Mouse (Mus musculus) myocyte (in vitro differentiated cells): ENCODE results near the gene Sh2d6. TPM values are rescaled to one million over a fixed set of nuclear protein-coding genes. Genes with fewer than 3 reads are reported as not detected.

ENCODE experiments used
- H3K27me3 ChIP-seq: one replicate; pipeline ENCODE4 v1.6.1; 2011; ENCODE audit not compliant: control insufficient read depth, insufficient read depth, insufficient read length
- H3K36me3 ChIP-seq: one replicate; pipeline ENCODE4 v1.6.1; 2011; ENCODE audit not compliant: control insufficient read depth, insufficient read depth
- H3K4me2 ChIP-seq: one replicate; pipeline ENCODE4 v1.6.1; 2011; ENCODE audit warnings: low read depth, control low read depth
- H3K4me3 ChIP-seq: one replicate; pipeline ENCODE4 v1.5.1; 2011; ENCODE audit warnings: mild to moderate bottlenecking, control low read depth, moderate library complexity
- H3K79me2 ChIP-seq: one replicate; pipeline ENCODE4 v1.6.1; 2011; ENCODE audit not compliant: control insufficient read depth, insufficient read depth
- H3ac ChIP-seq: one replicate; pipeline ENCODE4 v1.6.1; 2011; ENCODE audit not compliant: control insufficient read depth, insufficient read length
- CEBPB ChIP-seq: IDR thresholded peaks from 2 replicates; pipeline ENCODE4 v1.6.1; 2011; ENCODE audit warnings: mild to moderate bottlenecking, moderate library complexity; ENCODE audit not compliant: poor library complexity, insufficient read depth, severe bottlenecking
- E2F4 ChIP-seq: IDR thresholded peaks from one replicate; pipeline ENCODE4 v1.6.1; 2011; ENCODE audit warnings: mild to moderate bottlenecking, control low read depth, moderate library complexity; ENCODE audit not compliant: insufficient read depth
- MAX ChIP-seq: IDR thresholded peaks from one replicate; pipeline ENCODE4 v1.6.1; 2011; ENCODE audit warnings: low read depth, mild to moderate bottlenecking, control low read depth
- MYOD1 ChIP-seq, 3 experiments: IDR thresholded peaks; one replicate each; pipeline ENCODE4 v1.6.1; 2011; ENCODE audit warnings: control low read depth in 2 of 3, low read depth in 2 of 3, mild to moderate bottlenecking in 2 of 3, moderate library complexity in 1 of 3; ENCODE audit not compliant: insufficient read length in 2 of 3, control insufficient read depth in 1 of 3
- MYOG ChIP-seq, 3 experiments: IDR thresholded peaks; one replicate each; pipeline ENCODE4 v1.6.1; 2011; ENCODE audit warnings: control low read depth in 2 of 3, low read depth in 2 of 3, mild to moderate bottlenecking in 2 of 3; ENCODE audit not compliant: insufficient read length in 2 of 3, control insufficient read depth in 1 of 3, insufficient read depth in 1 of 3
- POLR2A ChIP-seq: IDR thresholded peaks from one replicate; pipeline ENCODE4 v1.6.1; 2011; ENCODE audit warnings: low read depth, mild to moderate bottlenecking, control low read depth, moderate library complexity; ENCODE audit not compliant: insufficient read length
- POLR2AphosphoS2 ChIP-seq: IDR thresholded peaks from one replicate; pipeline ENCODE4 v1.6.1; 2011; ENCODE audit warnings: low read depth, control low read depth; ENCODE audit not compliant: insufficient read length
- REST ChIP-seq: IDR thresholded peaks from one replicate; pipeline ENCODE4 v1.6.1; 2011; ENCODE audit warnings: mild to moderate bottlenecking, control low read depth, moderate library complexity; ENCODE audit not compliant: insufficient read depth, insufficient read length
- SRF ChIP-seq: IDR thresholded peaks from one replicate; pipeline ENCODE4 v1.6.1; 2011; ENCODE audit warnings: low read depth; ENCODE audit not compliant: control insufficient read depth, insufficient read length
- TCF12 ChIP-seq: IDR thresholded peaks from one replicate; pipeline ENCODE4 v1.6.1; 2011; ENCODE audit warnings: mild to moderate bottlenecking, control low read depth; ENCODE audit not compliant: poor library complexity, insufficient read depth, severe bottlenecking
- TCF3 ChIP-seq: IDR thresholded peaks from one replicate; pipeline ENCODE4 v1.6.1; 2011; ENCODE audit warnings: low read depth, control low read depth; ENCODE audit not compliant: insufficient read length
- USF1 ChIP-seq: IDR thresholded peaks from one replicate; pipeline ENCODE4 v1.6.1; 2011; ENCODE audit warnings: low read depth, mild to moderate bottlenecking, control low read depth, moderate library complexity
- polyA plus RNA-seq: library from polyadenylated mRNA; unstranded; fragments of >200 nt; fragmentation: generic; extraction: Trizol; gene quantifications from one replicate; pipeline ENCODE4 v1.2.1, GENCODE M21; 2012; ENCODE audit warnings: missing spikeins

Gene Sh2d6
- polyA plus RNA-seq, 1 experiment, result 1.1 TPM

DNA sequence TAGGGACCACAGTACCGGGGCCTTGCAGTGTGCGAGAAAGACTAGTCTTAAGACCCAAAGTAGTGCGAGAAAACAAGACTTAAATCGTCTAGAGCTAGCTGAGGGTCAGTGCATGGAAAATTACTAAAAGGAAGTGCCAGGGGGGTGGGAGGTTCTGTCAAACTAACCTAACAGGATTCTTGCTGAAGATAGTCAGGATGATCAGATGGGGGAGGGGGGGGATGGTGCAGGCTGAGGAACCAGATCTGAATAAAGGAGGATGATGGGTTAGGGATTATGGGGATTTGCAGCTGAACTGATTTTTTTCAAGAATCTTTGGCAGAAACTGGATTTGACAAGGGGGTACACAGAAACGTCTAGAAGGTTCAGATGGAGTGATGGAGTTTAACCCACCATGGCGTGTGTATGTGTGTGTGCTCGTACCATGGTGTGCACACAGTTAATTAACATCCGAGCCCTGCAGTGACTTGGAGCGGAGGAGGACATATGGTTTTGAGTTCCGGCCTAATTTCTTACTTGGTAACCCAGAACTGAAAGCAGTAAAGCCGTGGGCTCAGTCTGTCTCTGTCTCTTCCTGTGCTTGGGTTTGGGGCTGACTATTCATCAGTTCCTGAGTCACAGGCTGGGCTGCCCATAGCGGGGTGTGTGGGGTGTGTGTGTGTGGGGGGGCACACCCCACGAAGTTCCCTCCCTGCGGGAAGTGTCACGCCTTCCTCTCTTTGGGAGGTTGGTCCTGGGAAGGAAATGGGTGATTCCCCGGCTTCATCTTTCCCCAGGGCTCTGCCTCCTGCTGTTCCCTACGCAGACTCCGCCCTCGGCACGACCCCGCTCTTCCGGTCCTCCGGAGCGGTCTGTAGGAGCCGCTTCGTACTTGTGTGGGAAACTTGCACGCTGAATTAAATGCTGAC, 30.9 kb upstream of the Sh2d6 start:
- Histone ChIP-seq H3K27me3 (no peaks in the 10 kb centered on the region), H3K4me2 (peak overlapping the region; percentile 96), H3ac (no peak overlapping the region), H3K79me2 (peaks cover 33% of the 10 kb centered on the region), H3K36me3 (peaks cover 6% of the 10 kb centered on the region), H3K4me3 (peak overlapping the region; percentile 50)
- no peak for TF ChIP-seq MAX
- TF ChIP-seq POLR2A, result peak; percentile 51
- no peak for TF ChIP-seq E2F4
- no peak for TF ChIP-seq MYOD1 (IDR thresholded peaks at IDR 0.05; ENCODE audit: control insufficient read depth in 1 of 3, insufficient read length in 2 of 3, low read depth in 2 of 3)
- peak; percentile 35 for TF ChIP-seq POLR2AphosphoS2
- TF ChIP-seq MYOG (IDR thresholded peaks at IDR 0.05; ENCODE audit: control insufficient read depth in 1 of 3, insufficient read depth in 1 of 3, insufficient read length in 2 of 3, low read depth in 2 of 3), result no peak

DNA sequence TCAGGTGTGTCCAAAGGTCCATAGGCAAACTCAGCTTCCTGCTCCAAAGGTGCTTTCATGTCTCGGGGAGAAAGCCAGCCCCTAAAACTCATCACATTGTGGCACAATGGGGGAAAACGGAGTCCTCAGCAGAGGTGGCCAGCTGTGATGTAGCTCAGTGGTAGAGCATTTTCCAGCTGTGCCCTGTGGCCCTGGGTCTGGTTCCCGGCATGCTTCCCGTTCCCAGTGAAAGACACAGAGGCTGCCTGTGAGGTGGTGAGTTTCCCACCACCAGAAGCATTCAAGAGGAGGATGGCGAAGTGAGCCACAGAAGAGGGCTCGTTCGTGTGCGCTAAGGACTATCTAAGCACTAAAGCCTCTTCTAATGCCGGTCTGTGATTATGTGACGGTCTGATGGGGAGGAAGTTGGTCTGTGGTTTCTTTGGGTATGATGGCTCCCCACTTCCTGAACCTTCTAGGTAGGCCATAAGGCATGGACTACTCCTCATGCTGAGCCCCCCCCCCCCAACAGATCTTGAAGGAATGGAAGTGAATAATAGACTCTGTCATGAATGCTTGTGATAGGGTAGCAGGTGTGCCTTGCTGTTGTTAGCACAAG, 29.1 kb upstream of the Sh2d6 start:
- peak overlapping the region; percentile 96 for H3K4me2 ChIP-seq
- H3K36me3 ChIP-seq, result peaks cover 6% of the 10 kb centered on the region
- H3ac ChIP-seq, result no peak overlapping the region
- no peaks in the 10 kb centered on the region for H3K27me3 ChIP-seq
- peak overlapping the region; percentile 50 for H3K4me3 ChIP-seq
- peaks cover 33% of the 10 kb centered on the region for H3K79me2 ChIP-seq
- no peak for TF ChIP-seq MYOG (IDR thresholded peaks at IDR 0.05; ENCODE audit: control insufficient read depth in 1 of 3, insufficient read depth in 1 of 3, insufficient read length in 2 of 3, low read depth in 2 of 3)
- no peak for TF ChIP-seq REST
- TF ChIP-seq MAX, result no peak
- no peak for TF ChIP-seq TCF3
- TF ChIP-seq SRF, result no peak
- TF ChIP-seq MYOD1 (IDR thresholded peaks at IDR 0.05; ENCODE audit: control insufficient read depth in 1 of 3, insufficient read length in 2 of 3, low read depth in 2 of 3), result no peak
- TF ChIP-seq POLR2A, result no peak
- no peak for TF ChIP-seq POLR2AphosphoS2
- TF ChIP-seq USF1, result no peak
- no peak for TF ChIP-seq TCF12
- no peak for TF ChIP-seq E2F4
- TF ChIP-seq CEBPB, result no peak

DNA sequence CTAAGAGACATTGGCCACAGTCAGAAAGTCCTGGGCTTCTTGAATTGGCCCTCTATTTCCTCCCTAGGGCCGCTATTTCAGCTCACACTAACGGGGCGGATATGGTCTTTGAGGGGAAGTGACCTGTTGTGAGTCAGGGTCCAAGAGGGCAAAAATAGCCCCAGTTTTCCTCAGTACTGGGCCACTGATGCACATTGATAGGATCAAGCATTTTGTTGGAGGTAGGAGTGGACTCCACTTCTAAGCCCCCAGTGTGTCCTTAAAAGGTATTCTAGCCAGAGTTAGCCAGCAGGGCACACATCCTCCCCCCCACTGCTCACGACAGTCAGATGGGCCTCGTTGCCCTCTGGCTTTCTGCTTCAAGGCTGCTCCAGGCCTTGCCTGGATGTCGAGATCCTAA, 28.5 kb upstream of the Sh2d6 start:
- H3K36me3 ChIP-seq, result peaks cover 1% of the 10 kb centered on the region
- H3K4me2 ChIP-seq, result peak overlapping the region; percentile 96
- no peak for TF ChIP-seq REST
- TF ChIP-seq USF1, result no peak
- TF ChIP-seq MAX, result no peak
- no peak for TF ChIP-seq TCF3
- no peak for TF ChIP-seq E2F4
- TF ChIP-seq MYOD1 (IDR thresholded peaks at IDR 0.05; ENCODE audit: control insufficient read depth in 1 of 3, insufficient read length in 2 of 3, low read depth in 2 of 3), result no peak
- TF ChIP-seq POLR2A, result no peak
- TF ChIP-seq MYOG (IDR thresholded peaks at IDR 0.05; ENCODE audit: control insufficient read depth in 1 of 3, insufficient read depth in 1 of 3, insufficient read length in 2 of 3, low read depth in 2 of 3), result no peak
- no peak for TF ChIP-seq SRF
- no peak for TF ChIP-seq CEBPB
- no peak for TF ChIP-seq POLR2AphosphoS2
- TF ChIP-seq TCF12, result no peak
- peak overlapping the region; percentile 50 for H3K4me3 ChIP-seq
- H3K27me3 ChIP-seq, result no peaks in the 10 kb centered on the region
- peaks cover 33% of the 10 kb centered on the region for H3K79me2 ChIP-seq
- H3ac ChIP-seq, result peak overlapping the region; percentile 7

DNA sequence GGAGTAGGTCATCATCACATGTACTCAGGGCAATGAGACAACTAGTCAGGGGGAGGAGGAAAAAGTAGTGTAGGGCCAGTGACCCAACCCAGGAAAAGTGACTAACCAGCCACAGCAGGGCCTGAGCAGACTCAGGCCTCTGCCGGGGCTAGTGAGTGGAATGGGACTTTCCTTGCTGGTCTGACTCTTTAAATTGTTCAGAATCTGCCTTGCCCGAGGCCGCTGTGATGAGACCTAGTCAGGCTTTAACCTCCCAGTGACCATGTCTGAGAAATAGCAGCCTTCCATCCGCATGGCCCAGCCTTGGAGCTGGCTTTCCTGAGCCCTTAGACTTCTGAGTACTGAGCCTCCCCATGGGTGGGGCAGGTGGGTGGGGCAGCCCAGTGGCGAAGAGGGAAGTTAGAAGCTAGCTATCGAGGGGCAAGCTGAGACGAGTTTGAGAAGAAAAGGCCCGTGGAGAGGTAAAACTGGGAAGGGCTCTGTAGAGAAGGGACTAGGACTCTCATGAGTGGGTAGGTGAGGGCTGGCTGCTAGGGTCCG, 27.6 kb upstream of the Sh2d6 start:
- H3K4me2 ChIP-seq, result peak overlapping the region; percentile 96
- H3K79me2 ChIP-seq, result peaks cover 33% of the 10 kb centered on the region
- H3K4me3 ChIP-seq, result peak overlapping the region; percentile 50
- peak; percentile 57 for TF ChIP-seq POLR2A
- TF ChIP-seq MAX, result no peak
- TF ChIP-seq POLR2AphosphoS2, result peak; percentile 47
- TF ChIP-seq MYOD1 (IDR thresholded peaks at IDR 0.05; ENCODE audit: control insufficient read depth in 1 of 3, insufficient read length in 2 of 3, low read depth in 2 of 3), result peak in 1 of 3 experiments; percentile 34
- TF ChIP-seq TCF12, result no peak
- H3K36me3 ChIP-seq, result no peaks in the 10 kb centered on the region
- H3K27me3 ChIP-seq, result no peaks in the 10 kb centered on the region
- peak overlapping the region; percentile 7 for H3ac ChIP-seq
